Mouse (Mus musculus): ENCODE measurements around the gene Slc9a6.
A peak's percentile ranks its signal among the peaks of the same experiment; 100 is the strongest.

The Slc9a6 gene

DNA sequence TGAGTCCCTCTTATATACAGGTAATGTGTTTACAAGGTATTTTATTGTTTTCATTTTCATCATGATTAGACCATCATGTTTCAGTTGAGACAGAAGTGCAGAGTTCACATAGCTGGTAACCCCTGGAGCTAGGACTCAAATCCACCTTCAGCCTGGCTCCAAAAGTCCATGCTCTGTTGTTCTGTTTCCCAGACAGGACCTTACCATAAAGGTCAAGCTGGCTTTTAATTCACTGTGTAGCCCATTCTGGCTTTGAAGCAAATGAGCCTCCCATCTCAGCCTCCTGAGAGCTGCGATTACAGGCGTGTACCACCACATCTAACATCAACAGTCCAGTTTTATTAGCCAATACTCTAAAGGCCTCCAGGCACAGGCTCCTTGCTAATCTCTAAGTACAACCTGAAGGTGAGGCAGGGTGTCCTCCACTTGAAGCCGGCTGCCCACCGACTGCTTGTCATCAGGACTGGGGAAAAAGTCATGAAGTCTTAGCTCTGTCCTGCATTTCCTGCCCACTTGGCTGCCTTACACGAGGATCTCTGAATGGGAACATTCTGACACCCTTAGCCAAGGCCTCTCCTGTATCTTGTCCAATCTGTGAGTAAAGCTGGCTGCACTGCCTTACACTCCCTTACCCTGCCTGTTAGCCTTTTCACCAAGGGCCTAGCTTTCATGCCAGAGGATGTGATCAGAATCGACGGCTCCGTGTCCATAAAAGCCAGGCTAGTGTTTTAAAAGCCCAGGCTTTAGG, 55.8 kb downstream of the Slc9a6 start:
- no peak for DNase-seq (ENCODE audit: low read depth)

GRCm38 (mm10) chrX:56667296-56667695, 57.7 kb downstream of the Slc9a6 start:
- no peak for DNase-seq (ENCODE audit: low read depth)

GRCm38 (mm10) chrX:56668051-56668450, 58.5 kb downstream of the Slc9a6 start:
- no peak for DNase-seq (ENCODE audit: low read depth)

DNA sequence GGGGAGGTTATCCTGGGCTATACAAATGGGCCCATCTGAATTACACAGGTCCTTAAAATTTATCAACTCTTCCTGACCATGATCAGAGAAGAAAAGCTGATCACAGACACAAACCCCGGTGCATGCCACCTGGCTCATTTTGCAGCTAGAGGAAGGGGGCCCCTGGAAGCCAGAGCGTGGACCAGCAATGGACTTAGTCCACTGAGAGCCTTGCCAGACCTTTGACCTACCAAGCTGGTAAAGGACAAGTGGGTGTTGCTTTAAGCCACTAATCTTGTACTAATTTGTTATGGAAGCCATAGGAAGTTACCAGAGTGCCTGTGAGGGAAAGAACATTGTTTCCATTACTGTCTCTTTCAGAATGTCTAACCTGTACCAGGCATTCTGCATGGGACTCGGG, 58.9 kb downstream of the Slc9a6 start:
- DNase-seq (ENCODE audit: low read depth), result no peak

- no peak for DNase-seq (ENCODE audit: low read depth)
Observed at GRCm38 (mm10) chrX:56675556-56675955, 66.0 kb downstream of the Slc9a6 start.

- no peak for DNase-seq (ENCODE audit: low read depth)
Observed at GRCm38 (mm10) chrX:56677736-56678135, 68.2 kb downstream of the Slc9a6 start.

GRCm38 (mm10) chrX:56679066-56679465, 69.5 kb downstream of the Slc9a6 start:
- no peak for DNase-seq (ENCODE audit: low read depth)

GRCm38 (mm10) chrX:56682156-56682720, 72.7 kb downstream of the Slc9a6 start:
- DNase-seq (ENCODE audit: low read depth), result no peak

- no peak for DNase-seq (ENCODE audit: low read depth)
Observed at GRCm38 (mm10) chrX:56683521-56683920, 74.0 kb downstream of the Slc9a6 start.

- no peak for DNase-seq (ENCODE audit: low read depth)
Observed at GRCm38 (mm10) chrX:56692554-56692953, 83.0 kb downstream of the Slc9a6 start.

GRCm38 (mm10) chrX:56694539-56694938, 85.0 kb downstream of the Slc9a6 start:
- DNase-seq (ENCODE audit: low read depth), result no peak

DNA sequence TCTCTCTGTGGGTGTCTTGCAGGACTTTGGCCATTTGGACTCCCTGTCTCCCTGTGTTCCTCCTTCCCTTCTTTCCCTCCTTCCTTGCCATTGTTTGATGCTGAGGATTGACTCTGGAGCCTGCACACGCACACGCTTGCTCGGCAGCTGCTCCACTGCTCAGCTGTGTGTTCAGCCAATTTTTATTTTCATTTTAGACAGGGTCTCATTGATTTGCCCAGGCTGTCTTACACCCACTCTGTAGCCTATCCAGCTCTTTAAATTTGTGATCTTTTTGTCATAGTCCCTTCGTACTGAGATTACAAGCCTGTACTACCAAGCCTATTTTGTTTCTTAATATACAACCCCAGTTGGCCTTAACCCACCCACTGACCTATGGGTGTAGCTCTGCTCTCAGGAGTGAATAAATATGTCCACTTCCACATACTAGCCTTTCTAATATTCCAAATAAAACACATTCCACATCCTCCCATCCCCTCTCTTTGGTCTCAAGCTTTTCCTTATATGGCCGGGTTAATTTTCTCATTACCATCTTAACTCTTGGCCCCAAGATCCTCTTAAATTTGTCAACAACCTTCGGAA, 87.7 kb downstream of the Slc9a6 start:
- no peak for DNase-seq (ENCODE audit: low read depth)

- DNase-seq (ENCODE audit: low read depth), result peak; percentile 21
Observed at GRCm38 (mm10) chrX:56697886-56698285, 88.3 kb downstream of the Slc9a6 start.

DNA sequence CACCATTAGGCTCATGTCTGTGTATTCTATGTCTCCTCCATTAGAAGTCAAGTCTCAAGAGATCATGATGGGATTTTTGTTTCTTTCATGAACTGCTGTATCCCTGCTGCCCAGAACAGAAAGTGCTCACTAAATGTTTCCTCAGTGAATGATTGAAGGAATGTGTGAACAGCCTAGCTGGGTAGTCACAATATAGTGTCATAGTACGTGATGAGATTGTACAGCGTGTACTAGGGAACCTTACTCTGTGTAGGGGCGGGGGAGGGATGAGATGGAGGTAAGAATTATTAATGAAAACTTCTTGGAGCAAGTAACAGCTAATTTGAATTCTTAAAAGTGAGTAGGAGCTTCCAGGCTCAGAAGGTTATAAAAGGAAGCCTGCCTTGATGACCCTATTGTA, 91.7 kb downstream of the Slc9a6 start:
- DNase-seq (ENCODE audit: low read depth), result no peak

DNA sequence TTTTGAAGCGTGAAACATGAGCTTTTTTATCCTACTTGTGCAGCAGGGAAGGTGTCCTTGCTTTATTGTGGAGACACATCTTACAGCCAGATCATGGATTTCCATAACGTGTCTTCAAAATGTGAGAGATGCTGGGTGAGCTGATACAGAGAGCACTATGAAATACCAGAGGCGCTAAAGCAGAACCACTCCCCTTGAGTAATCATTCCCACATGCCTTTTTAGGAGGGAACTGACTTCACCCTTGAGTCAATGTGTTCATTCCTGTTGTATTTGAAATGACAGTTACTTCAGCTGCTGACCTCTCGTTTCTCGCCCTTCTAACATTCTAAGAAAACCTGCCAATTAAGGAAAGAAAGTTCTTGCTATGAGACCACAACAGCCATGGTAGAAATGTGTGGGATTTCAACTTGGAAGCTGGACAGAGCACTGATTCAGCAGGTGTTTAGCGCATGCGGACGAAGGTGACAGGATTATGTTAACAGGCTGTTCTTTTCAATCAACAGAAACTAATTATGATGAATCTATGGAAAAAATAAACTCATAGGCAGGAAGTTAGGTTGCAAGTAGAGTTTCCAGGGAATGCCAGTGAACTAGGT, 94.5 kb downstream of the Slc9a6 start:
- no peak for DNase-seq (ENCODE audit: low read depth)

- no peak for DNase-seq (ENCODE audit: low read depth)
Observed at GRCm38 (mm10) chrX:56708592-56709370, 99.2 kb downstream of the Slc9a6 start.

- DNase-seq (ENCODE audit: low read depth), result no peak
Observed at GRCm38 (mm10) chrX:56710522-56710921, 101.0 kb downstream of the Slc9a6 start.

DNA sequence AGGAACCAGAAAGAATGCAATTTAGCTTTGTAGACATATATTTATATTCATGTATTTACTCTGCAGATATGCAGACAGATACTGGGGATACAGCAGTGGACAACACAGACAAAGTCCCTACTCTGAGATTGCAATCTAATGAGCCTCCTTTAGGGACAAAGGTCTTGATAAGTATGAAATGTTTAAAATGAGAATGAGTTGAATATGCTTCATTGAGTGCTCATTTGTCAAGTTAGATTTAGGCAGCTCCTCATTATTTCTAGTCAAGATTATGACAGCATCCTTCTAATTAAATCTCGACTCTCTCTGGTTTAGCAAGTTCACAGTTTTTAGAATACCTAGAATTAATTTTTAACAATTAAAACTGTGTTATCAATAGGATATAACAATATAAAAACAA, 103.1 kb downstream of the Slc9a6 start:
- no peak for DNase-seq (ENCODE audit: low read depth)

All from 416B (cell line).